ENCODE assay signal across 8 mouse cellular contexts in genomic region chr1:134046387-134046786, GRCm38 (mm10). TPM values are rescaled to one million over a fixed set of nuclear protein-coding genes. Genes with fewer than 3 reads are reported as not detected.
DNase-seq lines count a peak whose midpoint lies in the region; ATAC-seq and TF ChIP-seq lines count a peak whose summit lies in the region.

No protein-coding gene starts in this region.

- peaks cover 29% of the 10 kb centered on the region for H3K4me1 ChIP-seq in heart, embryonic 13.5 days
- H3K4me1 ChIP-seq in ES-E14 (ENCODE audit: control insufficient read depth in 2 of 2, insufficient read depth in 2 of 2, low read length in 2 of 2, poor library complexity in 1 of 2) = peaks cover 0 to 4% of the 10 kb centered on the region in 2 experiments; a peak in 1 of 4 replicates
- peaks cover 23% of the 10 kb centered on the region for H3K4me1 ChIP-seq in hindbrain, embryonic 12.5 days
- peaks cover 32% of the 10 kb centered on the region for H3K4me1 ChIP-seq in midbrain, embryonic 10.5 days

- 22% methylated on average over 23 of the region's 23 CpGs for WGBS in heart, embryonic 13.5 days
- WGBS in hindbrain, embryonic 12.5 days = 32% methylated on average over 23 of the region's 23 CpGs
- 25% methylated on average over 23 of the region's 23 CpGs for WGBS in midbrain, embryonic 10.5 days

- DNase-seq in heart, postnatal 25 days (ENCODE audit: low spot score) = no peak
- no peak for DNase-seq in ES-E14 (ENCODE audit: low read depth, low spot score)
- no peak for DNase-seq in midbrain, embryonic 10.5 days (ENCODE audit: low spot score)
- DNase-seq in Muller cell, postnatal 12 days (ENCODE audit: inconsistent ontology term) = no peak
- no peak for DNase-seq in ovary, adult 18-20 months (ENCODE audit: low spot score)
- no peak for DNase-seq in adrenal gland, postnatal 10 days

- intact Hi-C loops in heart, postnatal 25 days (cut with DNase I) = loop anchor here (1.0 to 2.0 kb wide), 2 partner anchors 135 to 310 kb away; no protein-coding TSS in a partner anchor

- H3K9ac ChIP-seq in heart, embryonic 13.5 days = peak overlapping the region; percentile 76
- peak overlapping the region; percentile 62; the same call in 1 of the 2 replicates for H3K9ac ChIP-seq in ES-E14 (ENCODE audit: insufficient read depth, low read depth, low read length, poor library complexity, severe bottlenecking)
- H3K9ac ChIP-seq in hindbrain, embryonic 12.5 days = peak overlapping the region; percentile 39

- H3K27ac ChIP-seq in heart, embryonic 13.5 days (replicated peaks) = no peak overlapping the region
- no peak overlapping the region for H3K27ac ChIP-seq in ES-E14 (ENCODE audit: insufficient read depth, low read depth, low read length, poor library complexity, severe bottlenecking)
- no peak overlapping the region for H3K27ac ChIP-seq in hindbrain, embryonic 12.5 days
- peak overlapping the region; percentile 82 for H3K27ac ChIP-seq in midbrain, embryonic 10.5 days (replicated peaks)

- ATAC-seq in heart, embryonic 13.5 days (ENCODE audit: extremely low read depth, insufficient number of reproducible peaks, low FRiP score, low TSS enrichment) = no peak
- peak; percentile 41 for ATAC-seq in hindbrain, embryonic 12.5 days (ENCODE audit: low FRiP score)

- no peaks in the 10 kb centered on the region for H3K9me3 ChIP-seq in heart, embryonic 13.5 days
- H3K9me3 ChIP-seq in ES-E14 (ENCODE audit: control insufficient read depth, insufficient read depth, low read depth, low read length) = no peaks in the 10 kb centered on the region
- no peaks in the 10 kb centered on the region for H3K9me3 ChIP-seq in hindbrain, embryonic 12.5 days (replicated peaks)
- H3K9me3 ChIP-seq in midbrain, embryonic 10.5 days (replicated peaks) = no peaks in the 10 kb centered on the region

- no peaks in the 10 kb centered on the region for H3K36me3 ChIP-seq in heart, embryonic 13.5 days
- H3K36me3 ChIP-seq in ES-E14 (ENCODE audit: control insufficient read depth, insufficient read depth, low read length, poor library complexity, severe bottlenecking) = no peaks in the 10 kb centered on the region
- no peaks in the 10 kb centered on the region for H3K36me3 ChIP-seq in hindbrain, embryonic 12.5 days
- H3K36me3 ChIP-seq in midbrain, embryonic 10.5 days = no peaks in the 10 kb centered on the region

- H3K4me2 ChIP-seq in heart, embryonic 13.5 days = peak overlapping the region; percentile 66
- H3K4me2 ChIP-seq in hindbrain, embryonic 12.5 days (replicated peaks) = peak overlapping the region; percentile 52

- in situ Hi-C loops in ES-E14 (cut with MboI; ENCODE audit: low sequenced_read_pairs in 2 of 2, unreplicated experiment in 2 of 2) = loop anchor here in 1 of 2 experiments (5.0 to 10.0 kb wide), 2 partner anchors 132 to 309 kb away; no protein-coding TSS in a partner anchor

- H3K4me3 ChIP-seq in heart, embryonic 13.5 days = peak overlapping the region; percentile 27; the same call in 1 of the 2 replicates
- peak overlapping the region; percentile 45 to 58; a peak in 3 of 4 replicates for H3K4me3 ChIP-seq in ES-E14 (ENCODE audit: insufficient read depth in 1 of 2, low read depth in 1 of 2, low read length in 2 of 2, poor library complexity in 1 of 2, severe bottlenecking in 1 of 2)
- H3K4me3 ChIP-seq in hindbrain, embryonic 12.5 days = peak overlapping the region; percentile 21
- H3K4me3 ChIP-seq in midbrain, embryonic 10.5 days = peak overlapping the region; percentile 50

- H3K27me3 ChIP-seq in heart, embryonic 13.5 days (replicated peaks) = peaks cover 27% of the 10 kb centered on the region
- H3K27me3 ChIP-seq in hindbrain, embryonic 12.5 days = no peaks in the 10 kb centered on the region
- H3K27me3 ChIP-seq in midbrain, embryonic 10.5 days (ENCODE audit: low read depth, poor library complexity, severe bottlenecking) = peaks cover 19% of the 10 kb centered on the region

TF ChIP-seq in ES-E14, 5 proteins besides CTCF, POLR2A, EP300 and RAD21:
- TF ChIP-seq ZC3H11A (IDR thresholded peaks at IDR 0.05; ENCODE audit: borderline replicate concordance, low read depth, low read length) = no peak
- TF ChIP-seq MAFK (IDR thresholded peaks at IDR 0.05; ENCODE audit: insufficient read depth, low read depth, low read length) = no peak
- TF ChIP-seq CHD2 (IDR thresholded peaks at IDR 0.05; ENCODE audit: low read depth, low read length) = no peak
- TF ChIP-seq ZNF384 (IDR thresholded peaks at IDR 0.05; ENCODE audit: low read depth, low read length) = no peak
- no peak for TF ChIP-seq HCFC1 (IDR thresholded peaks at IDR 0.05; ENCODE audit: borderline replicate concordance, insufficient read depth, low read length)

RNA-seq across cellular contexts. Expression of gene Fmod, which starts 9.3 kb away (rescaled TPM):
- 22.8 and 26.3 TPM in 2 replicates for polyA plus RNA-seq in heart, embryonic 13.5 days (2015; fragmentation: Nextera tagmentation; extraction: Ambion mirVana)
- 10 to 100 TPM; 11.6 to 12.1 TPM for total RNA-seq in heart, postnatal 25 days (2021)
- total RNA-seq in ES-E14 (2012; rRNA removed) = not detected in 2 replicates
- polyA plus RNA-seq in hindbrain, embryonic 12.5 days (2016; fragmentation: Nextera tagmentation; extraction: Ambion mirVana) = 12.7 and 19.8 TPM in 2 replicates
- polyA plus RNA-seq in midbrain, embryonic 10.5 days (2016; fragmentation: Nextera tagmentation; extraction: Ambion mirVana) = 2.8 and 6.5 TPM in 2 replicates
- 10 to 100 TPM; 17.4 to 22.2 TPM for total RNA-seq in adrenal gland, postnatal 10 days (2021)

RNA-seq across cellular contexts. Expression of gene Btg2, which starts 32.5 kb away (rescaled TPM):
- 33.1 and 37.0 TPM in 2 replicates for polyA plus RNA-seq in heart, embryonic 13.5 days (2015; fragmentation: Nextera tagmentation; extraction: Ambion mirVana)
- total RNA-seq in heart, postnatal 25 days (2021) = 10 to 100 TPM; 25.7 to 29.2 TPM
- 40.2 and 47.5 TPM in 2 replicates for total RNA-seq in ES-E14 (2012; rRNA removed)
- 90.4 and 105 TPM in 2 replicates for polyA plus RNA-seq in hindbrain, embryonic 12.5 days (2016; fragmentation: Nextera tagmentation; extraction: Ambion mirVana)
- polyA plus RNA-seq in midbrain, embryonic 10.5 days (2016; fragmentation: Nextera tagmentation; extraction: Ambion mirVana) = 107 and 161 TPM in 2 replicates
- total RNA-seq in adrenal gland, postnatal 10 days (2021) = 10 to 100 TPM; 32.4 to 58.1 TPM

Comparison
In these comparisons a context has a peak if more than half of its experiments do, and no peak if none do; other contexts are left out.
1. RNA of gene Fmod, which starts 9.3 kb away (total RNA-seq): 17.4 to 22.2 TPM in adrenal gland, postnatal 10 days and 11.6 to 12.1 TPM in heart, postnatal 25 days; not detected in ES-E14; every median in the first group is over 10 times any median in the second.
2. Peak in every context shown above with its lines, with median percentiles within 50 percentile points of each other: H3K4me3 ChIP-seq and H3K9ac ChIP-seq.